Mouse (Mus musculus): ENCODE results near the gene Scarf2. TPM values are rescaled to one million over a fixed set of nuclear protein-coding genes. Genes with fewer than 3 reads are reported as not detected.

The Scarf2 gene
- polyA plus RNA-seq (2012; ENCODE audit: insufficient read depth, insufficient read length, low replicate concordance, missing spikeins), result not detected in 2 replicates

DNA sequence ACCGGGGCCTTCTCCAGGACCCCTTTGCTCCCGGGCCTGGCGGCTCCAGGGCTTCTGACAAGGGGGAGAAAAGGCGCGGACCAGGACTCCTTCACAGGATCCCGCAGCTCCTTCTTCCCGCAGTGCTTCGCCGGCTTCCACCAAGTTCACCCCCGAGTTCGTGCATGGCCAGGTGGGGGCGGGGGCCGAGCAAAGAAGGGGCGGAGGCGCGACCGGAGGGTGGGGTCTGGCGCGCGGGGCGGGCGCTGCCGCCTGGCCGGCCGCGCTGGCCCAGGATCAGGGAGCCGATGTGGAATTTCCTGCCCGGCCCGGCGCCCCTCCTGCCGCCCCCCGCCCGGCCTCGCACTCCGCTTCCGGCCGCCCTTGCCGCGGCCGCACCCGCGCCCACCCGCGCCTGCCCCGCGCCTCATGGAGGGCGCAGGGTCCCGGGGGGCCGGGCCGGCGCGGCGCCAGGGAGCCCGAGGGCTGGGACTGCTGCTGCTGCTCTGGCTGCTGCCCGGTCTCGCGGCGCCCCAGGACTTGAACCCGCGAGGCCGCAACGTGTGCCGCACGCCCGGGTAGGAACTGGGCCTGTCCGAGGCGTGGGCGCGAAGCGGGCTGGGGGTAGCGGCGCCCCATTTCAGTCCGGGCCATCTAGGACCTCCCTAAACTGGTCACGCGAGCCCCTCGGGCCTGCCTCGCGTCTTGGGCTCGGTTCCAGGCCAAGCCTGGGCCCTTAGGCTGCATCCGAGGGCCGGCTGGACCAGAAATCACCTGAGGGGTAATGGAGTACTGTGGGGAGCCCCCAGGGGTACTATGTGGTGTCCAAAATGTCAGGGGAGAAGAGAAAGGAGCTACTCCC, at the start of gene Scarf2:
Gene Scarf2 (plus strand): TSS at position 312 of the 841 bp plus-strand sequence.
- WGBS, result 6% methylated on average over 77 of the region's 81 CpGs

DNA sequence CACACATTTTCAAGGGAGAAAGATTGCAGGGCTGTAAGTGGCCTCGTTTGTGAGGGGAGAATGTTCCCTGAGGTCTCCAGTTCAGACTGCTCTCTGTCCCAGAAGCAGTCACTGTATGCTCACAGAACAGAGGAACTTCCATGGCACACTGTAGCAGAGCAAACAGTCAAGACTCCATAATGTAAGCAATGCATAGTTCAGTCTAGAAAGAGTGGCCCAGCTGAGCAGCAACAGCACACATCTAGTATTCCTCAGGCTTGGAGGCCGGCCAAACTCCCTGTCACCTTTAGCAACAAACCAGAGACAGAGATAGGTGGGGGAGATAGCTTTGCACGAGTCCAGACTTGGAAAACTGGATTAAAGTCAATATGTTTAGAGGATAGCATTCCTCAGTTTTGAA, 44.1 kb upstream of the Scarf2 start:
- no peak overlapping the region for H3K27ac ChIP-seq (ENCODE audit: insufficient read depth, low read depth, low read length)
- 39% methylated on average over 3 of the region's 3 CpGs for WGBS
- H3K4me3 ChIP-seq (ENCODE audit: insufficient read depth, low read depth, low read length), result no peak overlapping the region
- no peaks in the 10 kb centered on the region for H3K4me1 ChIP-seq (ENCODE audit: control insufficient read depth, insufficient read depth, low read length)
- TF ChIP-seq POLR2A (IDR thresholded peaks at IDR 0.05; ENCODE audit: insufficient read depth, low read depth, low read length) (no peak), CTCF (IDR thresholded peaks at IDR 0.05; ENCODE audit: insufficient read depth, low read depth, low read length) (no peak)

More for the DNA sequence above, at the start of gene Scarf2:
- H3K4me3 ChIP-seq (ENCODE audit: insufficient read depth, low read depth, low read length), result peak within 1 kb of the TSS; percentile 43
- H3K27ac ChIP-seq (ENCODE audit: insufficient read depth, low read depth, low read length), result no peak within 1 kb of the TSS
- TF ChIP-seq CTCF (IDR thresholded peaks at IDR 0.05; ENCODE audit: insufficient read depth, low read depth, low read length), result no peak
- TF ChIP-seq POLR2A (IDR thresholded peaks at IDR 0.05; ENCODE audit: insufficient read depth, low read depth, low read length), result no peak
- H3K4me1 ChIP-seq (ENCODE audit: control insufficient read depth, insufficient read depth, low read length), result peaks cover 11% of the 10 kb centered on the region

DNA sequence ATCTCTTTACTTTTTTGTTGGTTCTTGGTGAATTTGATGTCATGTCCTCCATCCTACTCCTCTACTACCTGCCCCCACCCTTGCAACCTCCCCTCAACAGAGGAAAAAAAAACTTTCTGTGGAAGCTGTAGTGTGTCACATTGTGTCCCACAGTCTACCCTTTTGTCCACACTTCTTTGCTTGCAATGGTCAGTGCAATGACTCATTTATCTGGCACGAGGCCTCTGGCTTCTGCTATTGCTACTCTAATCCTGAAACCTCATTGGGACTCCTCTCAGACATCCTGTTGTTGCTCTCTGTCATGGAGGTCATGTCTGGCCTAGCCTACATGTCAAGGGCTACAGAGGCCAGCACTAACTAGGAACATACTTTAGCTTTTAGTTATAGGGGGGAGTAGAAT, 43.4 kb upstream of the Scarf2 start:
- no peak for TF ChIP-seq CTCF (IDR thresholded peaks at IDR 0.05; ENCODE audit: insufficient read depth, low read depth, low read length)
- no peak for TF ChIP-seq POLR2A (IDR thresholded peaks at IDR 0.05; ENCODE audit: insufficient read depth, low read depth, low read length)
- no peak overlapping the region for H3K27ac ChIP-seq (ENCODE audit: insufficient read depth, low read depth, low read length)
- H3K4me1 ChIP-seq (ENCODE audit: control insufficient read depth, insufficient read depth, low read length), result no peaks in the 10 kb centered on the region
- WGBS, result 24% methylated on average over 1 of the region's 1 CpGs
- H3K4me3 ChIP-seq (ENCODE audit: insufficient read depth, low read depth, low read length), result no peak overlapping the region

DNA sequence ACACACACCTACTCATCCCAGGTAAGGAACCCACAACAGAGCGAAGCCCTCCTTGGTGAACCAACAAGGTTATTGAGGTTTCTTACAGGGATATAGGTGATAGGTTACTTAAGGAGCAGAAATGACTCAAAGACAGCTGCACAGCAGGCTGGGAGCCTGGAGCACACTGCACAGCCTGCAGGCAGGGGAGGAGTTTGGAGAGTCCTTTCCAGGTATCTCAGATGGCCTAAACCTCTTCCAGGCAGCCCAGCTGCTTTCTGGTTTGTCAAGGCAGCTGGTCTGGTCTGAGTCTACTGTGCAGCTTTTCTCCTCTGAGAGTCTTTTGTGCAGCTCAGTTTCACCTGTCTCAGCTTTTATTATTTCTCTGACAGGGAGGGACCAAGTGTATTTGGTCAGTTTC, 39.3 kb upstream of the Scarf2 start:
- Histone ChIP-seq H3K4me3 (ENCODE audit: insufficient read depth, low read depth, low read length) (no peak overlapping the region), H3K27ac (ENCODE audit: insufficient read depth, low read depth, low read length) (no peak overlapping the region), H3K4me1 (ENCODE audit: control insufficient read depth, insufficient read depth, low read length) (peaks cover 5% of the 10 kb centered on the region)
- no peak for TF ChIP-seq CTCF (IDR thresholded peaks at IDR 0.05; ENCODE audit: insufficient read depth, low read depth, low read length)
- no peak for TF ChIP-seq POLR2A (IDR thresholded peaks at IDR 0.05; ENCODE audit: insufficient read depth, low read depth, low read length)
- 97% methylated on average over 1 of the region's 1 CpGs for WGBS

DNA sequence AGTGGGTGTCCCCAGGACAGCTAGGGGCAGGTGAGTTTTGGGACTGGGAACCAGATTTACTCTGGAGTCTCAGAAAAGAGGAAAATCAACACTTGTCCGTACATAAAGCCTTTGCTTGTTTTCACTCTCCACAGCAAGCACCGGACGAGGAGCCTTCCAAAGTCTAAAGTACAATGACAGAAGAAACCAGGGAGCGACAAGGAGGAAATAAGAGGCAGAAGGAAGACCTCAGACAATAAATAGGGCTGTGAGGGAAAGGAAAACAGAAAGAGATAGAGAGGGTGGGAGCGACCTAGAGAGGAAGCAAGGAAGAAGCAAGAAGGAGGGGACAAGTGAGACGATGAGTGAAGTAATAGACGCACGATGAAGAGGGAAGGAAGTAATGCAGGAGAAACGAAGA, 38.2 kb upstream of the Scarf2 start:
- Histone ChIP-seq H3K4me1 (ENCODE audit: control insufficient read depth, insufficient read depth, low read length) (peaks cover 5% of the 10 kb centered on the region), H3K27ac (ENCODE audit: insufficient read depth, low read depth, low read length) (peak overlapping the region; percentile 52), H3K4me3 (ENCODE audit: insufficient read depth, low read depth, low read length) (peak overlapping the region; percentile 79)
- WGBS, result 24% methylated on average over 9 of the region's 9 CpGs
- TF ChIP-seq POLR2A (IDR thresholded peaks at IDR 0.05; ENCODE audit: insufficient read depth, low read depth, low read length) (no peak), CTCF (IDR thresholded peaks at IDR 0.05; ENCODE audit: insufficient read depth, low read depth, low read length) (no peak)

DNA sequence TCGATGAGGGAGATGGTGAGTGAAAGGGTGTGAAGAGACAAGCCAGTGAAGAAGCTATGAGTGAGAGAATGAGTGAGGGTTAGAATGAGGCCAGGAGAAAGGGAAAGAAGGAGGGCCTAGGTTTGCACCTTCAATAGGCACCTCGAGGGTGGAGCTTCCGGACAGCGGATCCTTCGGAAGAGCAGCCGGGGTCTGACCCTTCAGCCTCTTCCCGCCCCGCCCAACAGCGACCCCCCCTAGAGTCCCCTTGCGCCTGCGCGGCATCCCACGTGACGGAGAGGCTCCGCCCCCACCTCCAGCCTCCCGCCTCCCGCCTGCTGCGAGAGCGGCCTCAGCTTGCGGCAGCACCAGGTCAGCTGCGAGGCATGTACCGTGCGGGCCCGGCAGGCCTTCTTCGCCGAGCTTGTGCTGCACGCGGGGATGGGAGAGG, 37.7 kb upstream of the Scarf2 start, which contains the start of gene Klhl22:
Gene Klhl22 (plus strand): TSS at position 275 of the 430 bp plus-strand sequence.
- Histone ChIP-seq H3K4me1 (ENCODE audit: control insufficient read depth, insufficient read depth, low read length) (peaks cover 9% of the 10 kb centered on the region), H3K27ac (ENCODE audit: insufficient read depth, low read depth, low read length) (peak within 1 kb of the TSS; percentile 76), H3K4me3 (ENCODE audit: insufficient read depth, low read depth, low read length) (peak within 1 kb of the TSS; percentile 79)
- WGBS, result 0% methylated on average over 27 of the region's 28 CpGs
- TF ChIP-seq CTCF (IDR thresholded peaks at IDR 0.05; ENCODE audit: insufficient read depth, low read depth, low read length) (no peak), POLR2A (IDR thresholded peaks at IDR 0.05; ENCODE audit: insufficient read depth, low read depth, low read length) (peak; percentile 93)

DNA sequence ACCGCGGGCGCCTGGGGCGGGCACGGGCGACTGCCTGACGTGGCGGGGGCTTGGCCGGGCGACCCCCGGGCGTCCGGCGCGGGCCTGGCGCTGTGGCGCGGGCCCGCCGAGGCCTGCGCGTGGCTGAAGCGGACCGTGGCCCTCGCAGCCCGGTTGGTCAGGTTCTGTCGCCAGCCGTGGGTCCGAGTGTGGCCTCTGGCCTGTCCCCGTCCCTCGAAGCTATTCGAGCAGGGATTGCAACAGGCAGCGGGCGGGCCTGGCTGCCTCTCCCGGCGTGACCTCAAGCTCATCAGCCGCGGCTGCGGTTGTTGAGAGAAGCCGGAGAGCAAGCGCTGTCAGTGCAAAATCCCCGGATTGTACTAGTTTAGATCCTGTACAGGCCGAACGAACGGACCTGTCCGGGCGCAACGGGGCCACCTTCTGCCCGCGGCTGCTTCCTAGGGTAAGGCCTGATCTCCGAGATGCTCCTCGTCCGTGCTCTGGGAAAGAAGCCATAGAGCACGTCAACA, 37.2 kb upstream of the Scarf2 start:
- under 1% methylated on average over 53 of the region's 54 CpGs for WGBS
- Histone ChIP-seq H3K4me3 (ENCODE audit: insufficient read depth, low read depth, low read length) (peak overlapping the region; percentile 79), H3K27ac (ENCODE audit: insufficient read depth, low read depth, low read length) (peak overlapping the region; percentile 76), H3K4me1 (ENCODE audit: control insufficient read depth, insufficient read depth, low read length) (peaks cover 10% of the 10 kb centered on the region)
- TF ChIP-seq POLR2A (IDR thresholded peaks at IDR 0.05; ENCODE audit: insufficient read depth, low read depth, low read length), result no peak
- TF ChIP-seq CTCF (IDR thresholded peaks at IDR 0.05; ENCODE audit: insufficient read depth, low read depth, low read length), result no peak

DNA sequence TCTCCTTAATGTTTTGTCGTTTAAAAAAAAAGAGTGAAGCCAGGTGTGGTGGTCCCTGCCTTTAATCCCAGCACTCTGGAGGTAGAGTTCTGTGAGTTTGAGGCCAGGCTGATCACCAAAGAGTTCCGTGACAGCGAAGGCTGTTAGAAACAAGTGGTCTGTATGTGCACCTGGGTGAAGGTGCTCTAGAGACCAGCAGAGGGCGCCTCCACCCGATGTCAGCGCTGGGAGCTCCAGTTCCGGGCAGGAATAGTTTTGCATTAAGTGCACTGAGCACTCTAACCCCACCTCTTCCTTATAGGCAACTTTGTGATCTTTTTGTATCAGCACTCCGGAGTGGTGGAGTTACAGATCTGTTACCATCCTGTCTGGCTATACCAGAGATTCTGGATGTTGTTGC, 36.4 kb upstream of the Scarf2 start:
- WGBS, result 36% methylated on average over 8 of the region's 8 CpGs
- Histone ChIP-seq H3K4me3 (ENCODE audit: insufficient read depth, low read depth, low read length) (peak overlapping the region; percentile 12; the same call in 1 of the 2 replicates), H3K27ac (ENCODE audit: insufficient read depth, low read depth, low read length) (no peak overlapping the region), H3K4me1 (ENCODE audit: control insufficient read depth, insufficient read depth, low read length) (peaks cover 10% of the 10 kb centered on the region)
- TF ChIP-seq POLR2A (IDR thresholded peaks at IDR 0.05; ENCODE audit: insufficient read depth, low read depth, low read length) (no peak), CTCF (IDR thresholded peaks at IDR 0.05; ENCODE audit: insufficient read depth, low read depth, low read length) (peak; percentile 58; the same call in 1 of the 2 replicates)

DNA sequence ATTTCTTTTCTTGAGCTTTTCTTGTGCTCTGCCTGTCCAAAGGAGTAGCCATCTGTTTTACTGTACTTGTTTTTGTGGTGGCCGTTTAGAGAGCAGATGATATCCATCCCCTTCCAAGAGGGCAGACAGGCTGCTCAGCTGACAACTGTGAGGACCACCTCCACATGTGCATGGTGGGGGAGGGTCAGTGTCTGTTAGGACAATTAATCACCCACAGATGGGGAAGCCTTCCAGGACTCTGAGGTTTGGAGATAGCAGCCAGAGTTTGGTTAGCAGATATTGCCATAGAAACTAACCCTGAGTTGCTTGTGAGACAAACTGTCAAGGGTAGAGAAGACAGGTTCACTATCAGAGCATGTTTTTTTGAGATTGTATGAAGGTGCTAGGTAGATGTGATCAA, 36.0 kb upstream of the Scarf2 start:
- 50% methylated on average over 1 of the region's 1 CpGs for WGBS
- no peak overlapping the region for H3K27ac ChIP-seq (ENCODE audit: insufficient read depth, low read depth, low read length)
- TF ChIP-seq POLR2A (IDR thresholded peaks at IDR 0.05; ENCODE audit: insufficient read depth, low read depth, low read length) (no peak), CTCF (IDR thresholded peaks at IDR 0.05; ENCODE audit: insufficient read depth, low read depth, low read length) (no peak)
- peaks cover 10% of the 10 kb centered on the region for H3K4me1 ChIP-seq (ENCODE audit: control insufficient read depth, insufficient read depth, low read length)
- no peak overlapping the region for H3K4me3 ChIP-seq (ENCODE audit: insufficient read depth, low read depth, low read length)
